Mouse (Mus musculus) layer of hippocampus, postnatal 25 days (tissue): Measurements from ENCODE around the gene Pdzd2. TPM values are rescaled to one million over a fixed set of nuclear protein-coding genes. Genes with fewer than 3 reads are reported as not detected.

ENCODE experiments used
- microRNA-seq, 2 experiments: library from miRNA; unstranded; fragments of <30 nt; microRNA quantifications; one replicate each; pipeline ENCODE4 v1.2.0; 2021
- total RNA-seq, 2 experiments: library from RNA; stranded (reverse); gene quantifications; 2 replicates each; pipeline ENCODE4 v1.2.3; 2021

Gene Pdzd2
- total RNA-seq, 2 experiments from 2014 or later, result 49.4 to 56.4 TPM

Small RNAs within 50 kb of the gene (microRNA-seq; reads per million reads assigned to microRNA genes)
- 0 reads per million in 2 experiments for gene Gm24135
- gene Gm24302, result 0 reads per million in 2 experiments

Other genes with a start within 250 kb of the Pdzd2 start
- gene 6030458C11Rik, start 84.7 kb upstream of the Pdzd2 start, total RNA-seq, result 10 to 100 TPM; 25.5 to 26.5 TPM
- gene Drosha, start 84.9 kb upstream of the Pdzd2 start, total RNA-seq, result 10 to 100 TPM; 80.2 to 91.8 TPM